Mouse (Mus musculus) heart, postnatal 0 days (tissue): ENCODE results near the gene Nrxn1. TPM values are rescaled to one million over a fixed set of nuclear protein-coding genes. Genes with fewer than 3 reads are reported as not detected.

Experiments
- ATAC-seq: fragments of 200-750 bp; cut with Nextera tagmentation; 2 replicates; pipeline ENCODE4 v1.8.0; 2017; ENCODE audit warnings: low read depth, moderate number of reproducible peaks, moderate library complexity; ENCODE audit not compliant: insufficient read depth
- DNase-seq: peaks from one replicate; pipeline ENCODE4 v3.0.0-alpha.2; 2016; ENCODE audit warnings: low spot score
- H3K27ac ChIP-seq: fragments of 300-500 bp; sonication (generic); 2 replicates; pipeline ENCODE4 v1.5.1; 2014; ENCODE audit warnings: low read depth, mild to moderate bottlenecking
- H3K27me3 ChIP-seq: fragments of 300-500 bp; sonication (generic); 2 replicates; pipeline ENCODE4 v1.6.1; 2014; ENCODE audit warnings: low read length, mixed read lengths; ENCODE audit not compliant: control insufficient read depth, insufficient read depth
- H3K36me3 ChIP-seq: fragments of 300-500 bp; sonication (generic); replicated peaks from 2 replicates; pipeline ENCODE4 v1.6.1; 2014; ENCODE audit warnings: low read length, mixed read lengths; ENCODE audit not compliant: control insufficient read depth, insufficient read depth
- H3K4me1 ChIP-seq: fragments of 300-500 bp; sonication (generic); 2 replicates; pipeline ENCODE4 v1.6.1; 2014; ENCODE audit warnings: antibody characterized with exemption; ENCODE audit not compliant: control insufficient read depth, insufficient read depth
- H3K4me2 ChIP-seq: fragments of 300-500 bp; sonication (generic); 2 replicates; pipeline ENCODE4 v1.6.1; 2014; ENCODE audit warnings: low read depth, mild to moderate bottlenecking, low read length, moderate library complexity
- H3K4me3 ChIP-seq: fragments of 300-500 bp; sonication (generic); 2 replicates; pipeline ENCODE4 v1.5.1; 2014; ENCODE audit warnings: low read depth, low read length
- H3K9ac ChIP-seq: fragments of 300-500 bp; sonication (generic); replicated peaks from 2 replicates; pipeline ENCODE4 v1.6.1; 2014; ENCODE audit warnings: low read depth, low read length, mixed read lengths
- H3K9me3 ChIP-seq: fragments of 300-500 bp; sonication (generic); replicated peaks from 2 replicates; pipeline ENCODE4 v1.6.1; 2016; ENCODE audit warnings: low read length; ENCODE audit not compliant: control insufficient read depth
- CTCF ChIP-seq: IDR thresholded peaks from 2 replicates; pipeline ENCODE4 v1.5.1; 2016; ENCODE audit warnings: antibody characterized with exemption, control low read depth, low read depth
- EP300 ChIP-seq: IDR thresholded peaks from 2 replicates; pipeline ENCODE4 v1.6.1; 2016; ENCODE audit warnings: antibody characterized with exemption, low read depth
- WGBS: fragments of 180-500 bp; shearing (Covaris S2); extraction: QIAGEN DNeasy Blood & Tissue Kit; methylation state at CpG from one replicate; pipeline ENCODE4 v1.1.7; 2014; 5-methylcytosine and 5-hydroxymethylcytosine counted together
- polyA plus RNA-seq: library from polyadenylated mRNA; unstranded; fragments of >200 nt; fragmentation: Nextera tagmentation; extraction: Ambion mirVana; gene quantifications from 2 replicates; pipeline ENCODE4 v1.2.1, GENCODE M21; 2015
- total RNA-seq: library from RNA; depleted of rRNA; stranded (reverse); fragments of >200 nt; gene quantifications from 2 replicates; pipeline ENCODE4 v1.2.3, GENCODE M21; 2014; ENCODE audit warnings: low replicate concordance

Gene Nrxn1
- total and polyA plus RNA-seq, 2 experiments from 2014 or later, result 1.1 to 4.1 TPM

- Histone ChIP-seq H3K9ac (no peak overlapping the region), H3K27me3 (no peaks in the 10 kb centered on the region), H3K27ac (no peak overlapping the region), H3K36me3 (no peaks in the 10 kb centered on the region), H3K9me3 (no peaks in the 10 kb centered on the region), H3K4me1 (no peaks in the 10 kb centered on the region), H3K4me2 (no peak overlapping the region), H3K4me3 (no peak overlapping the region)
- TF ChIP-seq EP300, result no peak
- TF ChIP-seq CTCF, result no peak
- DNase-seq (no peak), ATAC-seq (no peak)
- 58% methylated on average over 4 of the region's 4 CpGs for WGBS
These were observed 93.2 kb downstream of the Nrxn1 start for GRCm38 (mm10) chr17:90999667-91000154.

DNA sequence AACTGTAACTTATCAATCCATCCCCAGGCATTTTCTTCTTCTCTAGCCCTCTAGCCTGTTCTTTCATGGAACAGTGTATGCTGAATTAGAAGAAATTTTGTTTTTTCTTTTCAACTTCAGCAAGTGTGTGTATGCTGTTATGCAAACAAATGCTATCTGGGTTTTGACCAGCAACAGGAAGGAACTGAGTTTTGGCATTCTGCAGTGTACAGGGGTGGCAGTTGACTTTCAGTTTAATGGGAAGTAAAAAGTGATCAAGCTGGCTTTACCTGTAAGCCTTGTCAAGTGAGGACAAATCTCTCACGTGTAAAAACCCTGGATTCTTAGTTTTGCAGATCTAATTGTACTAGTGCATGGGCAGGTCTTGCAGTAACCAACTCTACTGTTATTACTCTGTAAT is 95.2 kb downstream of the Nrxn1 start:
- Histone ChIP-seq H3K9ac (no peak overlapping the region), H3K36me3 (no peaks in the 10 kb centered on the region), H3K27ac (no peak overlapping the region), H3K4me3 (no peak overlapping the region), H3K9me3 (no peaks in the 10 kb centered on the region), H3K4me2 (no peak overlapping the region), H3K27me3 (no peaks in the 10 kb centered on the region), H3K4me1 (no peaks in the 10 kb centered on the region)
- 31% methylated on average over 1 of the region's 1 CpGs for WGBS
- DNase-seq, result no peak
- TF ChIP-seq CTCF, result no peak
- no peak for TF ChIP-seq EP300
- ATAC-seq, result no peak

DNA sequence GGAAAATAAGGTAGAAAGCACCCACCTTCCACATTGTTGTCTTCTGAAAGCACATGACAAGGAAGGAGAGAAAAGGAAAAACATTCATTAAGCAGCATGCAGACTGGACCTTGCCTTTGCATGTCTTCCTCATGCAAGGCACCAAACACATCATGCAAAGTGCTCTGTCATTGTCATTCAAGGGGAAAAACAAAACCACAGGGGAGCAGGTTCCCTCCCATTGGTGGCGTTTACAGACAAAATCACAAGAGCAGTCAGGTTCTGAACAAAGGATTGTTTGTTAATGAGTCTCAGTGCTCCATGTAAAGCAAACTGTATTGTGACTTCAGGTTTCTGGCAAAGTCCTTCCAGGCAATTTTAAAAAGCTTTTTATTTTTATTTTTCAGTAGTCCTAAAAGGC is 97.4 kb downstream of the Nrxn1 start:
- Histone ChIP-seq H3K27ac (no peak overlapping the region), H3K36me3 (no peaks in the 10 kb centered on the region), H3K9ac (no peak overlapping the region), H3K9me3 (no peaks in the 10 kb centered on the region), H3K27me3 (no peaks in the 10 kb centered on the region), H3K4me2 (no peak overlapping the region), H3K4me1 (no peaks in the 10 kb centered on the region), H3K4me3 (no peak overlapping the region)
- ATAC-seq, result no peak
- DNase-seq, result no peak
- TF ChIP-seq EP300, result no peak
- TF ChIP-seq CTCF, result no peak
- WGBS, result 29% methylated on average over 1 of the region's 1 CpGs

- Histone ChIP-seq H3K9ac (no peak overlapping the region), H3K27me3 (no peaks in the 10 kb centered on the region), H3K36me3 (no peaks in the 10 kb centered on the region), H3K27ac (no peak overlapping the region), H3K4me3 (no peak overlapping the region), H3K4me2 (no peak overlapping the region), H3K9me3 (no peaks in the 10 kb centered on the region), H3K4me1 (no peaks in the 10 kb centered on the region)
- TF ChIP-seq EP300 (no peak), CTCF (no peak)
- WGBS, result 70% methylated on average over 1 of the region's 1 CpGs
- DNase-seq (no peak), ATAC-seq (no peak)
These were observed 98.6 kb downstream of the Nrxn1 start for GRCm38 (mm10) chr17:90994247-90994646.

- Histone ChIP-seq H3K4me1 (no peaks in the 10 kb centered on the region), H3K27me3 (no peaks in the 10 kb centered on the region), H3K9ac (no peak overlapping the region), H3K36me3 (no peaks in the 10 kb centered on the region), H3K4me2 (no peak overlapping the region), H3K27ac (no peak overlapping the region), H3K4me3 (no peak overlapping the region), H3K9me3 (no peaks in the 10 kb centered on the region)
- DNase-seq, result no peak
- WGBS, result 80% methylated on average over 2 of the region's 2 CpGs
- TF ChIP-seq EP300, result no peak
- no peak for TF ChIP-seq CTCF
- ATAC-seq, result no peak
These were observed 102.1 kb downstream of the Nrxn1 start for GRCm38 (mm10) chr17:90990747-90991146.

- ATAC-seq (no peak), DNase-seq (no peak)
- Histone ChIP-seq H3K4me1 (no peaks in the 10 kb centered on the region), H3K9me3 (no peaks in the 10 kb centered on the region), H3K4me2 (no peak overlapping the region), H3K4me3 (no peak overlapping the region), H3K27ac (no peak overlapping the region), H3K27me3 (no peaks in the 10 kb centered on the region), H3K36me3 (no peaks in the 10 kb centered on the region), H3K9ac (no peak overlapping the region)
- TF ChIP-seq CTCF, result peak; percentile 19
- no peak for TF ChIP-seq EP300
- 55% methylated on average over 4 of the region's 4 CpGs for WGBS
These were observed 129.9 kb downstream of the Nrxn1 start for GRCm38 (mm10) chr17:90962904-90963531.
